Mouse (Mus musculus): Measurements from ENCODE around the gene Zfp113.
"Not testable (repeated sequence)": the region's sequence is repeated elsewhere in the genome, so short reads cannot be mapped to it uniquely, and the experiment has no call there.

The Zfp113 gene

GRCm38 (mm10) chr5:138137935-138138549, 17.5 kb downstream of the Zfp113 start:
- CTCF ChIA-PET = interaction anchor here (0.6 kb wide), 1 partner anchor 152 kb away, joined by 5 read pairs; no protein-coding TSS in a partner anchor

GRCm38 (mm10) chr5:138137257-138137656, 18.3 kb downstream of the Zfp113 start:
- CTCF ChIA-PET = no interaction called here

DNA sequence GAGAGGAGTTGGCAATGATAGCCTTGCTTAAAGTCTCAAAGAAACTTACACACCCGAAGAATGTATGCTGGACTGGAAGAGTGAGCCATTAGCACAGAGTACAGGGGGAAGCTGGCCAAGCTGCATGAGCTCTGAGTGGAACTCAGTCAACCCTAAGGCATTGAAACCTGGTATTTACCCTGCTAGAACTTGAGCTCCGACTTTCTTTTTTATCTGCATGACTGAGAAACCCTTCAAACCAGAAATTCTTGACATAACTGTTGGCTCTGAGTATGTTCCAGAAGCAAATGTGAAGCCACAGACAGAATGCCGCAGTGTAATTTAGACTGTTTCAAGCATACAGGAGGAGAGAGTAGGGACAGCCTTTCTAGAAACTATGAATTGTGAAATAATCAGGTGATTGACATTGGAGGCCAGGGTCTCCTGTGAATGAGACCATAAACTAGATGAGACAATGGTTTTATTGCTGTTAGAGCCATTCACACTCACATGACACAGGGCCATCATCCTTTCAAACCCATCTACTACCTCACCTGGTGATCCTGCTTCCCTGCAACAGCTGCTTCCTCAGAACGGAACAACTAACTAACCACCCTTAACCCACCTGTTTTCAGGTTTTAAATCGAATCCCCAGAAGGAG, 23.0 kb downstream of the Zfp113 start:
- CTCF ChIA-PET = no interaction called here

GRCm38 (mm10) chr5:138118041-138118440, 37.5 kb downstream of the Zfp113 start:
- CTCF ChIA-PET = interaction anchor here (0.7 to 0.9 kb wide), 2 partner anchors 33 to 66 kb away, joined by 3 to 4 read pairs; partner anchors contain the start of gene Zkscan1

- CTCF ChIA-PET = interaction anchor here (0.9 kb wide), 1 partner anchor 32 kb away, joined by 3 read pairs; the partner anchor contains the start of gene Zkscan1
Observed at GRCm38 (mm10) chr5:138117199-138118015, 38.1 kb downstream of the Zfp113 start.

DNA sequence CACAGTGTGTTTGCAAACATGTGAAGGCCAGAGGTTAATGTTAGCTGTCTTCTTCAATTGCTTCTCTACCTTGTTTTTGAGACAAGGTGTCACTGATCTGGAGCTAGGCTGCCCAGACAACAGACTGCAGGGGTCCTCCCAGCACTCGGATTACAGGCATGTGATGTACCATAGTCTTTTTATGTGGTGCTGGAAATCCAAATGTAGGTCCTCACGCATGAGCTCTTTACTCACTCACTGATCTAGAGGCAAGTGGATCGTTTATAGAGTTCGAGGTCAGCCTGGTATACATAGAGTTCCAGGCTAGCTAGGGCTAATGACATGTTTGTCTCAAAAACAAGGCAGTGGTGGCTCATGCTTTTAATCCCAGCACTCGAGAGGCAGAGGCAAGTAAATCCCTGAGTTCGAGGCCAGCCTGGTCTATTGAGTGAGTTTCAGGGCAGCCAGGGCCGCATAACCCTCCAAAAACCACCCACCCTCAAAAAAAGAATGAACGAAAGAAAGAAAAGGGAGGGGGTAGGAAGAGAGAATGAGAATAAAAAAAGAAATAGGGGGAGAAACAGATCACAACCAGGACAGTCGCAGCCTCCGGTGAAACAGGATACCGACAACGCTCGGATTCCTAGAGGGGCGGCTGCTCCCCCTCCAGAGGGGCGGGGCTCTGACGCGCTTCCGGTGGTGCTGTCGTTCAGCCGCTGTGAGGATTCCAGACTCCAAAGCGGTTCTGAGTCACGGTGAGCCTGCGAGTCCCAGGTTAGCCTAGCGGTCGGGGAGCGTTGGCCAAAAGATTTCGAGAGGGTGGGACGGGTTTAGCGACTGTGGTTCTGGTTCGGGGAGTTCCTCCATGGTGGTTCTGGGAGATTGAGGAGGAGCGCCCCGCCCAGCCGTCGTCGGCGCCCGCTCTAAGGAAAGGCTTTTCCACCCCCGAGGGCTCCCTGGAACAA, 39.0 kb downstream of the Zfp113 start, which contains the start of gene Zscan21:
Gene Zscan21 (plus strand): TSS at position 649 of the 944 bp plus-strand sequence.
- CTCF ChIA-PET = interaction anchor here (0.6 kb wide), 1 partner anchor 71 kb away, joined by 4 read pairs; the partner anchor contains the start of gene Cnpy4

DNA sequence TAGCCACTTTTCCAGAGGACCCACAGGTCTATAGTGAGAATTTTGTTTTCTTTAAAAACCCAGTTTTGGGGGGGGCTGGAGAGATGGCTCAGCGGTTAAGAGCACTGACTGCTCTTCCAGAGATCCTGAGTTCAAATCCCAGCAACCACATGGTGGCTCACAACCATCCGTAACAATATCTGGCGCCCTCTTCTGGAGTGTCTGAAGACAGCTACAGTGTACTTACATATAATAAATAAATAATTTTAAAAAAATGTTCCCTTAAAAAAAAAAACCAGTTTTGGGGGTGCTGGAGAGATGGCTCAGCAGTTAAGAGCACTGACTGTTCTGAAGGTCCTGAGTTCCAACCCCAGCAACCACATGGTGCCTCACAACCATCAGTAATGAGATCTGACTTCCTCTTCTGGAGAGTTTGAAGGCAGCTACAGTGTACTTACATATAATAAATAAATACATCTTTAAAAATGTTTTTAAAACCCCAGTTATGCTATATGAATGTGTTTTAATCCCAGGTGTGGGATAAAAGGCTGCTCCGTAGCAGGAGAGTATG, 45.6 kb downstream of the Zfp113 start:
- CTCF ChIA-PET = not testable (repeated sequence)

GRCm38 (mm10) chr5:138107130-138107529, 48.4 kb downstream of the Zfp113 start:
- CTCF ChIA-PET = interaction anchor here (0.7 kb wide), 1 partner anchor 317 kb away, joined by 3 read pairs; no protein-coding TSS in a partner anchor

DNA sequence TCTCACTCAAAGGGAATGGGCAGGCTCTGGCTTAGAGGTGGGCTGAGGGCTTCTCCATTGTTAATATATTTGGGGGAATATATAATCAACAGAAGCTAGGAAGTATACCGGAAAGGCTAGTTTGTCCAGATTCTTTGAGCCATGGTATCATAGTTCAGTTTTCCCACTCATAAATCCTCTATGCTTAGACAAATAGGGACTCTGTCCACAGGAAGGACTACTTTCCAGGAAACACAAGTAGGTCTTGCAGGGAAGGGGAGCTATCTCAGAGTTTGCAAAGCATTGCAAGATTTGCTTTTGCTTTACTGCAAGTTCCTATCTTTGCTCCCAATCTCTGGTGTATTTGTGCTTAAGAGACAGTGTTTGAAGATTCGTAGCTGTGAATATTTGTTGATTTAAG, 50.6 kb downstream of the Zfp113 start:
- CTCF ChIA-PET = interaction anchor here (0.6 kb wide), 1 partner anchor 14 kb away, joined by 3 read pairs; no protein-coding TSS in a partner anchor

DNA sequence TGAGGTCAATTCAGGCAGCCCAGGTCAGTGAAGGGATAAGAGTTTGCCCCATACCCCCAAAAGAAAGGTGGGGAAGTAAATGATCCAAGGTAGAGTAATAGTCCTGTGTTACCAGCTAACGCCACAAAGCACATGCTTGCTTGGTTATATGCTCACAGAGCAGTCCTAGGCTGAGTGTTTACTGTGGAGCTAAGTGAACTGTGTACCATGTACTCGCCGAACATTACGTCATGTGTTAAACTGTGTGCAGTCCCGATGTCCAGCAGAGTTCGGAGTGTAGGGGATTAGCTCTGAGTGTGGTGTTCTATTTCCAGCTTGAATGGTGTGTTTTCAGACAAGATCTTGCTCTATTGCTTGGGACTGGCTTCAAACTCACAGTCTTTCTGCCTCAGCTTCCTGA, 61.1 kb downstream of the Zfp113 start:
- CTCF ChIA-PET = no interaction called here

DNA sequence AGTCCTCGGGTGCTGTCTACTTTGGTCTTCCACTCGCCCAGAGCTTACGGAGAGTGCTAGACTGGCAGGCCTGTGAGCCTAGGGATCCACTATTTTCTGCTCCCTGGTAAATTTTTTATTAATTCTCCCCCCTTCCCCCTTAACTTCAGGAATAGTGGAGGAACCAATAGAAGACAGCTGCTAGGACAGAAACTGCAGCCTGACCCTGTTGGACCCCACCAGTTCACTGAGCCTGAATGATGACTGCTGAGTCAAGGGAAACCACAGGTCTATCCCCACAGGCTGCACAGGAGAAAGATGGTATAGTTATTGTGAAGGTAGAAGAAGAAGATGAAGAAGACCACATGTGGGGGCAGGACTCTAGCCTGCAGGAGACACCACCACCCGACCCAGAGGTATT, 62.8 kb downstream of the Zfp113 start:
- CTCF ChIA-PET = no interaction called here

DNA sequence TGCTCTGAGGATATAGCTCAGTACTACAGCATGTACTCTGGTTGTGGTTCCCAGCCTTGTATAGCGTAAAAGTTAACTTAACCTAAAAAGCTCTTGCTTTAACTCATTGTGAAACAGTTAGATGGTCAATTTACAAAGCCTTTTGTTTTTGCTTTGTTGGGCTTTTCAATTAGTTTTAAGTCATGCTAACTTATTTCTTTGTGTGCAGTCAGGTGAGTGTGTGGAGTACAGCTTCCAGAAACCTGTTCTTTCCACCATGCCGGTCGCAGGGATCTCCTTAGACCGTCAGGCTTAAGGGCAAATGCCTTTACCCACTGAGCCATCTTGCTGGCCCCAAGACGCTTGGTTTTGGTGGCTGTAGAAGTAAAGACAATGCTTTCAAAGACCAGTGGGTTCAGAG, 64.8 kb downstream of the Zfp113 start:
- CTCF ChIA-PET = no interaction called here

DNA sequence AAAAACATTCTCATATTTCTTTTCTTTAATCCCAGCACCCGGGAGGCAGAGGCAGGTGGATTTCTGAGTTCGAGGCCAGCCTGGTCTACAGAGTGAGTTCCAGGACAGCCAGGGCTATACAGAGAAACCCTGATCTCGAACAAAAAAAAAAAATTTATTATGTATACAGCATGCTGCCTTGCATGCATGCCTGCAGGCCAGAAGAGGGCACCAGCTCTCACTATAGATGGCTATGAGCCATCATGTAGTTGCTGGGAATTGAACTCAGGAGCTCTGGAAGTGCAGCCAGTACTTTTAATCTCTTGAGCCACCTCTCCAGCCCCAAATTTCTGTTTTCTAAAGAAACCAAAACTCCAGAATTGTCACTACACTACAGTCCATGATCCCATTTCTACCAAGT, 65.3 kb downstream of the Zfp113 start:
- CTCF ChIA-PET = no interaction called here

All from spleen, embryonic (tissue).